In genomic region chr9:58685290-58685689, GRCm38 (mm10) we compare ENCODE assay signal across 29 mouse cellular contexts. TPM values are rescaled to one million over a fixed set of nuclear protein-coding genes. Genes with fewer than 3 reads are reported as not detected.
"Had no signal": no experiment of that assay in that cellular context is flagged by ENCODE, and none has a peak within 500 bp of the region (broad histone marks: within the 10 kb centered on the region; RNA-seq: fewer than 3 reads in every experiment).

No protein-coding gene starts in this region.

- H3K36me3 ChIP-seq: heart, embryonic 13.5 days; heart, embryonic 15.5 days; hindbrain, embryonic 13.5 days; hindbrain, embryonic 15.5 days; kidney, embryonic 15.5 days; limb, embryonic 13.5 days; limb, embryonic 15.5 days; liver, embryonic 12.5 days had no signal

- H3K4me1 ChIP-seq: heart, embryonic 13.5 days; heart, embryonic 15.5 days; hindbrain, embryonic 13.5 days; hindbrain, embryonic 15.5 days; limb, embryonic 15.5 days; liver, embryonic 12.5 days had no signal

- H3K27ac ChIP-seq: heart, adult 2 months; heart, embryonic 13.5 days; heart, embryonic 15.5 days; hindbrain, embryonic 13.5 days; hindbrain, embryonic 15.5 days; hindbrain, postnatal 0 days; kidney, embryonic 15.5 days; kidney, postnatal 0 days; limb, embryonic 13.5 days; limb, embryonic 15.5 days; liver, embryonic 12.5 days had no signal

- H3K4me2 ChIP-seq: heart, embryonic 13.5 days; heart, embryonic 15.5 days; hindbrain, embryonic 13.5 days; hindbrain, embryonic 15.5 days; kidney, embryonic 15.5 days; limb, embryonic 13.5 days; limb, embryonic 15.5 days; liver, embryonic 12.5 days had no signal

- DNase-seq: gastrocnemius, postnatal 14 days; gastrocnemius, postnatal 36 days; heart, adult 2 months; heart, postnatal 14 days; heart, postnatal 36 days; kidney, adult 11 months; kidney, adult 2 months; kidney, adult 9 months; kidney, postnatal 14 days; kidney, postnatal 36 days; layer of hippocampus, adult 9-11 months; layer of hippocampus, postnatal 36 days; left cerebral cortex, postnatal 4 days had no signal

- ATAC-seq: hindbrain, postnatal 0 days; intestine, embryonic 16.5 days; liver, embryonic 12.5 days had no signal

- H3K9me3 ChIP-seq: heart, embryonic 13.5 days; heart, embryonic 15.5 days; hindbrain, embryonic 13.5 days; hindbrain, embryonic 15.5 days; kidney, embryonic 15.5 days; limb, embryonic 13.5 days; limb, embryonic 15.5 days; liver, embryonic 12.5 days had no signal

- H3K27me3 ChIP-seq: heart, embryonic 13.5 days; heart, embryonic 15.5 days; hindbrain, embryonic 13.5 days; hindbrain, embryonic 15.5 days; kidney, embryonic 15.5 days; limb, embryonic 13.5 days; limb, embryonic 15.5 days; liver, embryonic 12.5 days had no signal

- H3K9ac ChIP-seq: heart, embryonic 13.5 days; heart, embryonic 15.5 days; hindbrain, embryonic 13.5 days; hindbrain, embryonic 15.5 days; kidney, embryonic 15.5 days; limb, embryonic 13.5 days; limb, embryonic 15.5 days; liver, embryonic 12.5 days had no signal

- H3K4me3 ChIP-seq: heart, adult 2 months; heart, embryonic 13.5 days; heart, embryonic 15.5 days; hindbrain, embryonic 13.5 days; hindbrain, embryonic 15.5 days; kidney, embryonic 15.5 days; limb, embryonic 13.5 days; limb, embryonic 15.5 days; liver, embryonic 12.5 days had no signal

RNA-seq across cellular contexts. Expression of gene Rec114, which starts 58.5 kb away (rescaled TPM):
- total RNA-seq: gastrocnemius, postnatal 36 days; layer of hippocampus, adult 18-20 months; layer of hippocampus, postnatal 36 days; left cerebral cortex, adult 18-20 months; left cerebral cortex, adult 8-10 months; left cerebral cortex, postnatal 25 days had no signal
- polyA plus RNA-seq: large intestine, adult 2 months had no signal
